Mouse (Mus musculus): Measurements from ENCODE around the gene Gfod1. TPM values are rescaled to one million over a fixed set of nuclear protein-coding genes. Genes with fewer than 3 reads are reported as not detected.

Gene Gfod1
- total RNA-seq, 1 experiment from 2014 or later: 20.8 TPM

GRCm38 (mm10) chr13:43241750-43242149 is 62.2 kb downstream of the Gfod1 start:
- ATAC-seq (replicated peaks; ENCODE audit: insufficient number of reproducible peaks, low FRiP score, low TSS enrichment, poor library complexity, severe bottlenecking): no peak

- ATAC-seq (replicated peaks; ENCODE audit: insufficient number of reproducible peaks, low FRiP score, low TSS enrichment, poor library complexity, severe bottlenecking): no peak
These were observed 62.9 kb downstream of the Gfod1 start for GRCm38 (mm10) chr13:43241069-43241468.

- ATAC-seq (replicated peaks; ENCODE audit: insufficient number of reproducible peaks, low FRiP score, low TSS enrichment, poor library complexity, severe bottlenecking): peak; percentile 86
These were observed 64.2 kb downstream of the Gfod1 start for GRCm38 (mm10) chr13:43239790-43240216.

- no peak for ATAC-seq (replicated peaks; ENCODE audit: insufficient number of reproducible peaks, low FRiP score, low TSS enrichment, poor library complexity, severe bottlenecking)
These were observed 67.3 kb downstream of the Gfod1 start for GRCm38 (mm10) chr13:43236630-43237029.

GRCm38 (mm10) chr13:43235982-43236381 is 68.0 kb downstream of the Gfod1 start:
- ATAC-seq (replicated peaks; ENCODE audit: insufficient number of reproducible peaks, low FRiP score, low TSS enrichment, poor library complexity, severe bottlenecking): no peak

- ATAC-seq (replicated peaks; ENCODE audit: insufficient number of reproducible peaks, low FRiP score, low TSS enrichment, poor library complexity, severe bottlenecking): no peak
These were observed 68.4 kb downstream of the Gfod1 start for GRCm38 (mm10) chr13:43235586-43235910.

GRCm38 (mm10) chr13:43234869-43235585 is 68.9 kb downstream of the Gfod1 start:
- ATAC-seq (replicated peaks; ENCODE audit: insufficient number of reproducible peaks, low FRiP score, low TSS enrichment, poor library complexity, severe bottlenecking): no peak

- ATAC-seq (replicated peaks; ENCODE audit: insufficient number of reproducible peaks, low FRiP score, low TSS enrichment, poor library complexity, severe bottlenecking): no peak
These were observed 70.6 kb downstream of the Gfod1 start for GRCm38 (mm10) chr13:43233331-43233730.

GRCm38 (mm10) chr13:43231965-43232860 is 71.8 kb downstream of the Gfod1 start:
- no peak for ATAC-seq (replicated peaks; ENCODE audit: insufficient number of reproducible peaks, low FRiP score, low TSS enrichment, poor library complexity, severe bottlenecking)

- ATAC-seq (replicated peaks; ENCODE audit: insufficient number of reproducible peaks, low FRiP score, low TSS enrichment, poor library complexity, severe bottlenecking): no peak
These were observed 73.1 kb downstream of the Gfod1 start for GRCm38 (mm10) chr13:43230842-43231241.

- ATAC-seq (replicated peaks; ENCODE audit: insufficient number of reproducible peaks, low FRiP score, low TSS enrichment, poor library complexity, severe bottlenecking): no peak
These were observed 73.7 kb downstream of the Gfod1 start for GRCm38 (mm10) chr13:43230238-43230637.

GRCm38 (mm10) chr13:43229767-43230166 is 74.2 kb downstream of the Gfod1 start:
- no peak for ATAC-seq (replicated peaks; ENCODE audit: insufficient number of reproducible peaks, low FRiP score, low TSS enrichment, poor library complexity, severe bottlenecking)

GRCm38 (mm10) chr13:43228141-43228540 is 75.8 kb downstream of the Gfod1 start:
- ATAC-seq (replicated peaks; ENCODE audit: insufficient number of reproducible peaks, low FRiP score, low TSS enrichment, poor library complexity, severe bottlenecking): no peak

GRCm38 (mm10) chr13:43226041-43226440 is 77.9 kb downstream of the Gfod1 start:
- no peak for ATAC-seq (replicated peaks; ENCODE audit: insufficient number of reproducible peaks, low FRiP score, low TSS enrichment, poor library complexity, severe bottlenecking)

GRCm38 (mm10) chr13:43225161-43225560 is 78.8 kb downstream of the Gfod1 start:
- ATAC-seq (replicated peaks; ENCODE audit: insufficient number of reproducible peaks, low FRiP score, low TSS enrichment, poor library complexity, severe bottlenecking): no peak

GRCm38 (mm10) chr13:43222084-43222483 is 81.9 kb downstream of the Gfod1 start:
- no peak for ATAC-seq (replicated peaks; ENCODE audit: insufficient number of reproducible peaks, low FRiP score, low TSS enrichment, poor library complexity, severe bottlenecking)

GRCm38 (mm10) chr13:43221290-43221689 is 82.7 kb downstream of the Gfod1 start:
- ATAC-seq (replicated peaks; ENCODE audit: insufficient number of reproducible peaks, low FRiP score, low TSS enrichment, poor library complexity, severe bottlenecking): no peak

- ATAC-seq (replicated peaks; ENCODE audit: insufficient number of reproducible peaks, low FRiP score, low TSS enrichment, poor library complexity, severe bottlenecking): no peak
These were observed 83.3 kb downstream of the Gfod1 start for GRCm38 (mm10) chr13:43220635-43221034.

GRCm38 (mm10) chr13:43218764-43219163 is 85.2 kb downstream of the Gfod1 start:
- no peak for ATAC-seq (replicated peaks; ENCODE audit: insufficient number of reproducible peaks, low FRiP score, low TSS enrichment, poor library complexity, severe bottlenecking)

GRCm38 (mm10) chr13:43218284-43218683 is 85.7 kb downstream of the Gfod1 start:
- no peak for ATAC-seq (replicated peaks; ENCODE audit: insufficient number of reproducible peaks, low FRiP score, low TSS enrichment, poor library complexity, severe bottlenecking)
